Mouse (Mus musculus) olfactory bulb, adult 2 months (tissue): ENCODE measurements around the gene Cdh26.

Source experiments
- CTCF ChIP-seq: fragments of 200-500 bp; IDR thresholded peaks from 2 replicates; pipeline ENCODE4 v1.5.1; 2012; ENCODE audit warnings: low read depth, mild to moderate bottlenecking, low read length, moderate library complexity; ENCODE audit not compliant: insufficient read depth
- POLR2A ChIP-seq: fragments of 200-500 bp; IDR thresholded peaks from 2 replicates; pipeline ENCODE4 v1.6.1; 2012; ENCODE audit warnings: mild to moderate bottlenecking, low read depth, low read length, moderate library complexity; ENCODE audit not compliant: insufficient read depth

DNA sequence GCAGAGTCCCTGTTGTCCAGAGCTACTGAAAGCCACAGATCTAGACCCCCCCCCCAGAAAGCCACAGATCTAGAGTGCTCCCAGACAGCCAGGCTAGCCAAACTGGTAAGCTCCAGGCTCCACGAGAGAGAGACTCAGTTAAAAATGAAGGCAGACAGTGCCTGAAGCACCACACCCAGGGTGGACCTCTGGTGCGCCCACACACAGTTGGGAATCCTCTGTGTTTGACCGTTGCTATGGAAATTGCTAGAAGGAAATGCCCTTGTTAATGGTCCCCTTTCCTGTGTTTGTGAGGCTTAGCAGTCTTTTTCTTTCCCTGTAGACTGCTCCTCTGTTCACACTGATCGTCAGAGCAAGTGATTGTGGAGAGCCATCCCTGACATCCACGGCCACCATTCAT lies 30.0 kb downstream of the Cdh26 start:
- TF ChIP-seq POLR2A = no peak
- no peak for TF ChIP-seq CTCF
